Mouse (Mus musculus) central nervous system, embryonic 11.5 days (tissue): ENCODE data around the gene Map3k7. TPM values are rescaled to one million over a fixed set of nuclear protein-coding genes. Genes with fewer than 3 reads are reported as not detected.

Source experiments
- polyA plus RNA-seq: library from polyadenylated mRNA; depleted of rRNA; stranded (reverse); fragments of >200 nt; gene quantifications from 2 replicates; pipeline ENCODE4 v1.2.3, GENCODE M21; 2012; rRNA removed

Map3k7 gene
- polyA plus RNA-seq, result 50.2 and 73.6 TPM in 2 replicates

GRCm38 (mm10) chr4:31963354-31964193 lies at the start of gene Map3k7:
Map3k7 (plus strand) TSS chr4:31964097.

